Mouse (Mus musculus) heart, embryonic 10.5 days (tissue): ENCODE results near the gene Med24. TPM values are rescaled to one million over a fixed set of nuclear protein-coding genes. Genes with fewer than 3 reads are reported as not detected.

Experiments
- DNase-seq: peaks from one replicate; pipeline ENCODE4 v3.0.0-alpha.2; 2017; ENCODE audit warnings: low spot score
- H3K27ac ChIP-seq: fragments of 300-500 bp; sonication (generic); 2 replicates; pipeline ENCODE4 v1.5.1; 2016; ENCODE audit warnings: mild to moderate bottlenecking
- H3K27me3 ChIP-seq: fragments of 300-500 bp; sonication (generic); 2 replicates; pipeline ENCODE4 v1.6.1; 2016; ENCODE audit warnings: mild to moderate bottlenecking; ENCODE audit not compliant: poor library complexity, insufficient read depth, severe bottlenecking
- H3K36me3 ChIP-seq: fragments of 300-500 bp; sonication (generic); 2 replicates; pipeline ENCODE4 v1.6.1; 2016; ENCODE audit warnings: mild to moderate bottlenecking, moderate library complexity
- H3K4me1 ChIP-seq: fragments of 300-500 bp; sonication (generic); 2 replicates; pipeline ENCODE4 v1.6.1; 2016; ENCODE audit warnings: mild to moderate bottlenecking
- H3K4me3 ChIP-seq: fragments of 300-500 bp; sonication (generic); 2 replicates; pipeline ENCODE4 v1.5.1; 2016; ENCODE audit warnings: mild to moderate bottlenecking, moderate library complexity
- H3K9me3 ChIP-seq: fragments of 300-500 bp; sonication (generic); 2 replicates; pipeline ENCODE4 v1.6.1; 2016; ENCODE audit warnings: mild to moderate bottlenecking, moderate library complexity
- WGBS: fragments of 180-500 bp; shearing (Covaris S2); methylation state at CpG from one replicate; pipeline ENCODE4 v1.1.7; 2016; 5-methylcytosine and 5-hydroxymethylcytosine counted together
- polyA plus RNA-seq: library from polyadenylated mRNA; unstranded; fragments of >200 nt; fragmentation: Nextera tagmentation; extraction: Ambion mirVana; gene quantifications from 2 replicates; pipeline ENCODE4 v1.2.1, GENCODE M21; 2016

The Med24 gene
- polyA plus RNA-seq = 54.6 and 56.5 TPM in 2 replicates

DNA sequence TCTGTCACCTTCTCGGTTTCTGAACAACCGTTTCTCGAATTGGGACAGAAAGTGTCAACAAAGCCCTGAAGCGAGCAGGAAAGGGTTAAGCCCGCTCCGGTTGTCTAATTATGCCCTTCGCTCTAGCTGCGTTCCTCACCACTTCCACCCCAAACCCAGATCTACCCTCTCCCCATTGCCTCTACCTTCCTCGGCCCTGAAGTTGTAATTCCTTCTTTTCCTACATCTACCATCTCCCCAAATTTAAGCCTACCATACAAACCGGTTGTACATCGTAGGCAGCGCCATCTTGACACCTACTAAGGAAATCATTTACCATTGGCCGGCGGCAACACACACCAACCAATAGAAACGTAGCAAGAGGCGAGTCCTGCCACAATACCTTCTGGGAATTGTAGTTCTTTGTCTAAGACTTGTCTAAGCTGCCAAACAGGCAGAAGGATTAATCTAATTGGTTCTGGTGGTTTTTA lies at the start of gene Med24:
Gene Med24, minus strand, starts transcription at position 317 of the 470 bp plus-strand sequence.
- under 1% methylated on average over 16 of the region's 16 CpGs for WGBS
- Histone ChIP-seq H3K27ac (peak within 1 kb of the TSS; percentile 87), H3K4me1 (peaks cover 4% of the 10 kb centered on the region), H3K4me3 (peak within 1 kb of the TSS; percentile 68), H3K27me3 (no peaks in the 10 kb centered on the region), H3K36me3 (peaks cover 32% of the 10 kb centered on the region), H3K9me3 (no peaks in the 10 kb centered on the region)
- peak; percentile 95 for DNase-seq

- H3K4me1 ChIP-seq = peaks cover 77% of the 10 kb centered on the region
- no peaks in the 10 kb centered on the region for H3K27me3 ChIP-seq
- no peaks in the 10 kb centered on the region for H3K9me3 ChIP-seq
- H3K4me3 ChIP-seq = no peak overlapping the region
- DNase-seq = no peak
- H3K27ac ChIP-seq = peak overlapping the region; percentile 52; the same call in 1 of the 2 replicates
- no peaks in the 10 kb centered on the region for H3K36me3 ChIP-seq
Observed at GRCm38 (mm10) chr11:98777888-98778287, 48.7 kb upstream of the Med24 start.

DNA sequence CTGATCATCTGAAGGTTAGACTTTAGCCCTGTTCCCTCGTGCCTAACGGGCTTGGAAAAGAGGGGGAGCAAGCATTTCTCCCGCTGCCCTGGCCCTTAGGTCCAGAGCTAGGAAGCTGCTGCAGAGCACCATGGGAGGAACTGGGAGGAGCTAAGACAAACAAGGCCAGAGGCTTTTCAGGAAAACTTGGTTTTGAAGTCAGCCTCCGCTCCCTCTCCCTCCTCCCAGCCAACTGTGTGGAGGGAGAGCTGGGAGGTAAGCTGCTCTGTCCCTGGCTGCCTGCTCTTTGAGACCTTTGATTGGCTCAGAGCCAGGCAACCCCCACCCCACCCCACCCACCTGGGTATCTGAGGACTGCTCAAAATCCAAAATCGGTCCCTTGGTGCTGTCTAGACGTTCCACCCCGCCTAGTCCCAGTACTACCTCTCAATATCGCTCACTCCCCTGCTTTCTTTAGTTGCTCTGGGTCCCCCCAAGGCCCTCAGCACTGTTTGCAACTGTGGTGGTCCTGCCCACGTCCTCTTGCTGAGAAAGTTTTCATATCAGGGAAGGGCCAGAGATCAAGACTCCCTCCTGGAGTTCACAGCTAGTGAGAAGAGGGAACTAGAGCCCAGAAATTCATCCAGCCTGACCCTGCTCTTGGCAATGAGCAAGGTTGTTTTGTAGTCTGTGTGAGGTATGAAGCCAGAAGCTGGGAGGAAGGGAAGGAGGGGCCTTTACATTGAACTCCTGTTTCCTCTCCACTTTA lies 47.8 kb upstream of the Med24 start:
- H3K4me3 ChIP-seq = peak overlapping the region; percentile 29; the same call in 1 of the 2 replicates
- H3K27me3 ChIP-seq = no peaks in the 10 kb centered on the region
- H3K9me3 ChIP-seq = no peaks in the 10 kb centered on the region
- WGBS = 10% methylated on average over 9 of the region's 9 CpGs
- H3K27ac ChIP-seq = peak overlapping the region; percentile 91
- H3K36me3 ChIP-seq = no peaks in the 10 kb centered on the region
- peak; percentile 78 for DNase-seq
- peaks cover 77% of the 10 kb centered on the region for H3K4me1 ChIP-seq

- Histone ChIP-seq H3K4me1 (peaks cover 77% of the 10 kb centered on the region), H3K36me3 (peaks cover 3% of the 10 kb centered on the region; the same call in 1 of the 2 replicates), H3K4me3 (peak overlapping the region; percentile 60), H3K27ac (peak overlapping the region; percentile 91), H3K27me3 (no peaks in the 10 kb centered on the region), H3K9me3 (no peaks in the 10 kb centered on the region)
- WGBS = 32% methylated on average over 12 of the region's 12 CpGs
- no peak for DNase-seq
Observed at GRCm38 (mm10) chr11:98776052-98776764, 47.0 kb upstream of the Med24 start.

GRCm38 (mm10) chr11:98775348-98776051 lies 46.3 kb upstream of the Med24 start:
- no peaks in the 10 kb centered on the region for H3K27me3 ChIP-seq
- 5% methylated on average over 15 of the region's 15 CpGs for WGBS
- peaks cover 80% of the 10 kb centered on the region for H3K4me1 ChIP-seq
- DNase-seq = peak; percentile 99
- H3K36me3 ChIP-seq = peaks cover 10% of the 10 kb centered on the region
- H3K27ac ChIP-seq = peak overlapping the region; percentile 91
- H3K9me3 ChIP-seq = no peaks in the 10 kb centered on the region
- H3K4me3 ChIP-seq = peak overlapping the region; percentile 60

DNA sequence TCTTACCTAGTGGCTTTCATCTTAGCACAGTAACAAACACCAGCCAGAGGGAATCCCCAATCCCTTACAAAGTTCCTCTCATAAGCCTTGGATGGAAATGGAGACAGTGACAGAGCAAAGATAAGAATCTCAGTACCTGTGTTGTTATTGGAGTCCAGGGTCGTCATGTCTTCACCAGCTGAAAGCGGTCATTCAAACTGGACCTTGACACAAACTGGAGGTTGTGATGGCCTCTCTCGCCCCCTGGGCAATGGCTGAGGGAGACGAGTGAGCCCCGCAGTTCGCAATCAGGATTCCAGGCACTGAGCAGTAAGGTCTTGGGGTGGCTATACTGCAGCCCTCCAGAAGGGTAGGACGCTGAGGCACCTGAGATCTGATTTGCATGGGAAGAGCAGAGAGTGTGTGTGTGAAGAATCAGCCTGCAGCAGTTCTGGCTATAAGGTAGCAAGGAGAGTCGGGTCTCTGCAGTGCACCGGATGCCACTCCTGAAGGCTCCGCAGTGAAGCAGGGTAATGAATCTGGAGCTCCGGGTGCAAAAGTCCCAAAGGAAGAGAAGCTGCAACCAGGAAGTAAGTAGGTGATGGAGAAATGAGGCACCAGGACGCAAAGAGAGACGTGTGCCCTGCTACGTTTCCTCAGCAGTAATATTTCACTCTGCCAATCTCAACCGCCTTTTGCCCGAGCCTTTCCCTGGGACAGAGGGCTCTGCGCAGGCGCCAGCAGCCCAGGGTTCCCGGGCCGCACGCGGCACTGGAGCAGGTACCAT lies 45.5 kb upstream of the Med24 start, which contains the start of gene Nr1d1:
Gene Nr1d1, minus strand, starts transcription at position 752 of the 766 bp plus-strand sequence.
- no peaks in the 10 kb centered on the region for H3K9me3 ChIP-seq
- DNase-seq = peak; percentile 77
- under 1% methylated on average over 22 of the region's 22 CpGs for WGBS
- no peaks in the 10 kb centered on the region for H3K27me3 ChIP-seq
- H3K4me1 ChIP-seq = peaks cover 84% of the 10 kb centered on the region
- H3K27ac ChIP-seq = peak within 1 kb of the TSS; percentile 91
- peak within 1 kb of the TSS; percentile 60 for H3K4me3 ChIP-seq
- H3K36me3 ChIP-seq = peaks cover 17% of the 10 kb centered on the region

- Histone ChIP-seq H3K27ac (peak overlapping the region; percentile 91), H3K27me3 (no peaks in the 10 kb centered on the region), H3K4me3 (peak overlapping the region; percentile 60), H3K36me3 (peaks cover 27% of the 10 kb centered on the region), H3K4me1 (peaks cover 94% of the 10 kb centered on the region), H3K9me3 (no peaks in the 10 kb centered on the region)
- under 1% methylated on average over 37 of the region's 37 CpGs for WGBS
- DNase-seq = peak; percentile 99
Observed at GRCm38 (mm10) chr11:98773635-98774295, 44.5 kb upstream of the Med24 start.

- 32% methylated on average over 8 of the region's 8 CpGs for WGBS
- H3K27me3 ChIP-seq = no peaks in the 10 kb centered on the region
- peaks cover 100% of the 10 kb centered on the region for H3K4me1 ChIP-seq
- peaks cover 29% of the 10 kb centered on the region for H3K36me3 ChIP-seq
- H3K4me3 ChIP-seq = peak overlapping the region; percentile 60
- DNase-seq = peak; percentile 94
- peak overlapping the region; percentile 91 for H3K27ac ChIP-seq
- H3K9me3 ChIP-seq = no peaks in the 10 kb centered on the region
Observed at GRCm38 (mm10) chr11:98772667-98773171, 43.5 kb upstream of the Med24 start.

DNA sequence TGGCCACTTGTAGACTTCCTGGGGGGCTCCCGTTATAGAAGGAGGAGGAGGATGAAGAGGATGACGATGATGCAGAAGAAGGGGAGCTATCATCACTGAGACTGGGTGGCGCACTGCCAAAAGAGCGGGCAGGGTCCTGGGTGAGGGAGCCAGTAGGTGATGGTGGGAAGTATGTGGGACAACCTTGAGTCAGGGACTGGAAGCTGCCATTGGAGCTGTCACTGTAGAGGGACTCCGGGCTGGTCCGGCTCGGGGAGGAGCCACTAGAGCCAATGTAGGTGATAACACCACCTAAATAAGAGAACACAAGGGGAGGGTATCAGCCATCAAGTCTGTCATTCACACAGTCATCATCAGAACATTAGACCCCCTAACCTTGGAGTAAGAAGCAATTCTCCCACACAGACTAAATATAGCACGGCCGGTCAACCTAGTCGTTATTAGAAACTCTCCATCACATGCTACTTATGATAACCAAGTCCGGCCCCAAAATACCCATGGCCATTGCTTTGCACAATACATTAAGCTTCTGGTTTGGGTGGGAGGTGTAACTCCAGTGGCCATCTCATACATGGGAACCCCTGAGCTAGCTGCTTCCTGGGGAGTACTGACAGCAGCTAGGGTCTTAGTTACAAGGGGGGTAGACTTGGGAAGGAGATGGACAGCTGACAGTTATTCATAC lies 42.8 kb upstream of the Med24 start:
- 66% methylated on average over 11 of the region's 11 CpGs for WGBS
- peak overlapping the region; percentile 60 for H3K4me3 ChIP-seq
- H3K36me3 ChIP-seq = peaks cover 29% of the 10 kb centered on the region
- no peaks in the 10 kb centered on the region for H3K27me3 ChIP-seq
- DNase-seq = no peak
- H3K4me1 ChIP-seq = peaks cover 100% of the 10 kb centered on the region
- no peaks in the 10 kb centered on the region for H3K9me3 ChIP-seq
- H3K27ac ChIP-seq = peak overlapping the region; percentile 91

DNA sequence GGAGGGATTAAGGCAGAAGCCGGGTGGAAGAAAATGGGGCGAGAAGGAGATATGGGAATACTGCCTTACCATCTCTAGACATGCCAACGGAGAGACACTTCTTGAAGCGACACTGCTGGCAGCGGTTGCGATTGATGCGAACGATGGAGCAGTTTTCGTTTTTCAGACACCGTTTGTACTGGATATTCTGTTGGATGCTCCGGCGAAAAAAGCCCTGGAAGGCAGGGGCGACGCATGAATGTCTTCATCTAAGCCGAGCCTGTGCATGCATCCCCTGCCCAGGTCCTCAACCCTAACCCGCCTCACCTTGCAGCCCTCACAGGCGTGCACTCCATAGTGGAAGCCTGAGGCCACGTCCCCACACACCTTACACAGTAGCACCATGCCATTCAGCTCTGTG lies 41.9 kb upstream of the Med24 start:
- peaks cover 100% of the 10 kb centered on the region for H3K4me1 ChIP-seq
- no peaks in the 10 kb centered on the region for H3K9me3 ChIP-seq
- H3K27me3 ChIP-seq = no peaks in the 10 kb centered on the region
- no peak overlapping the region for H3K4me3 ChIP-seq
- H3K36me3 ChIP-seq = peaks cover 29% of the 10 kb centered on the region
- WGBS = 94% methylated on average over 18 of the region's 18 CpGs
- DNase-seq = no peak
- H3K27ac ChIP-seq = peak overlapping the region; percentile 91
